Mouse (Mus musculus) MEL (cell line): ENCODE measurements around the gene Kank1. TPM values are rescaled to one million over a fixed set of nuclear protein-coding genes. Genes with fewer than 3 reads are reported as not detected.

Experiments used
- DNase-seq: peaks from one replicate; pipeline ENCODE4 v3.0.0; 2011; ENCODE audit warnings: low read depth, low spot score
- H3K27ac ChIP-seq: 2 replicates; pipeline ENCODE4 v1.5.1; 2012; ENCODE audit warnings: low read depth, mild to moderate bottlenecking, control low read depth, low read length, moderate library complexity; ENCODE audit not compliant: control insufficient read depth
- H3K27me3 ChIP-seq, 2 experiments: fragments of 150-350 bp in 1 of 2; sonication (generic) in 1 of 2; 2 replicates each; pipeline ENCODE4 v1.6.1; 2012; ENCODE audit warnings: low read length in 2 of 2, mild to moderate bottlenecking in 2 of 2, improper control_type of control experiment in 1 of 2, moderate library complexity in 1 of 2; ENCODE audit not compliant: insufficient read depth in 2 of 2, control insufficient read depth in 1 of 2
- H3K36me3 ChIP-seq, 2 experiments: 2 replicates each; pipeline ENCODE4 v1.6.1; 2012 to 2014; ENCODE audit warnings: low read length in 2 of 2, improper control_type of control experiment in 1 of 2, inconsistent platforms in 1 of 2, mild to moderate bottlenecking in 1 of 2; ENCODE audit not compliant: insufficient read depth in 2 of 2, control insufficient read depth in 1 of 2
- H3K4me1 ChIP-seq, 2 experiments: fragments of 150-350 bp in 1 of 2; sonication (generic) in 1 of 2; 2 replicates each; pipeline ENCODE4 v1.6.1; 2012; ENCODE audit warnings: low read length in 2 of 2, improper control_type of control experiment in 1 of 2, mild to moderate bottlenecking in 1 of 2; ENCODE audit not compliant: insufficient read depth in 2 of 2, control insufficient read depth in 1 of 2
- H3K4me3 ChIP-seq, 2 experiments: fragments of 150-350 bp in 1 of 2; sonication (generic) in 1 of 2; 2 replicates each; pipeline ENCODE4 v1.5.1; 2012; ENCODE audit warnings: low read depth in 2 of 2, low read length in 2 of 2, mild to moderate bottlenecking in 2 of 2, moderate library complexity in 2 of 2, control low read depth in 1 of 2, improper control_type of control experiment in 1 of 2; ENCODE audit not compliant: control insufficient read depth in 1 of 2, insufficient read depth in 1 of 2
- H3K79me2 ChIP-seq: 2 replicates; pipeline ENCODE4 v1.6.1; 2012; ENCODE audit warnings: mild to moderate bottlenecking, low read length, moderate library complexity; ENCODE audit not compliant: control insufficient read depth, poor library complexity, insufficient read depth
- H3K9ac ChIP-seq: 2 replicates; pipeline ENCODE4 v1.6.1; 2012; ENCODE audit warnings: low read depth, mild to moderate bottlenecking, control low read depth, low read length, moderate library complexity; ENCODE audit not compliant: control insufficient read depth, poor library complexity, severe bottlenecking
- H3K9me3 ChIP-seq: fragments of 150-350 bp; sonication (generic); replicated peaks from 2 replicates; pipeline ENCODE4 v1.6.1; 2012; ENCODE audit warnings: mild to moderate bottlenecking, low read length, improper control_type of control experiment, moderate library complexity; ENCODE audit not compliant: insufficient read depth
- BHLHE40 ChIP-seq: IDR thresholded peaks from 2 replicates; pipeline ENCODE4 v1.6.1; 2012; ENCODE audit warnings: low read depth, mild to moderate bottlenecking, inconsistent platforms, low read length, improper control_type of control experiment, borderline replicate concordance
- CTCF ChIP-seq, 3 experiments: IDR thresholded peaks in 2 of 3; conservative IDR thresholded peaks in 1 of 3; 2 replicates each; pipeline ENCODE4 v1.5.1; 2011 to 2012; ENCODE audit warnings: low read length in 3 of 3, low read depth in 2 of 3, mild to moderate bottlenecking in 2 of 3, improper control_type of control experiment in 1 of 3, inconsistent platforms in 1 of 3, mixed read lengths in 1 of 3, moderate library complexity in 1 of 3; ENCODE audit not compliant: control insufficient read depth in 1 of 3, insufficient read depth in 1 of 3, poor library complexity in 1 of 3, severe bottlenecking in 1 of 3
- ELF1 ChIP-seq: IDR thresholded peaks from 2 replicates; pipeline ENCODE4 v1.6.1; 2014; ENCODE audit warnings: low read depth, mild to moderate bottlenecking, inconsistent platforms, low read length, improper control_type of control experiment, moderate library complexity
- HCFC1 ChIP-seq: IDR thresholded peaks from 2 replicates; pipeline ENCODE4 v1.6.1; 2012; ENCODE audit warnings: low read depth, mild to moderate bottlenecking, inconsistent platforms, low read length, improper control_type of control experiment, moderate library complexity
- KAT2A ChIP-seq: conservative IDR thresholded peaks from 2 replicates; pipeline ENCODE4 v1.6.1; 2012; ENCODE audit warnings: low read depth, low read length, improper control_type of control experiment, inconsistent platforms
- MAFK ChIP-seq: IDR thresholded peaks from 2 replicates; pipeline ENCODE4 v1.6.1; 2011; ENCODE audit warnings: low read depth, mild to moderate bottlenecking, low read length, improper control_type of control experiment, borderline replicate concordance
- MAZ ChIP-seq: IDR thresholded peaks from 2 replicates; pipeline ENCODE4 v1.6.1; 2012; ENCODE audit warnings: low read depth, mild to moderate bottlenecking, inconsistent platforms, low read length, improper control_type of control experiment
- MXI1 ChIP-seq: IDR thresholded peaks from 2 replicates; pipeline ENCODE4 v1.6.1; 2011; ENCODE audit warnings: mild to moderate bottlenecking, low read depth, low read length, improper control_type of control experiment
- NELFE ChIP-seq: IDR thresholded peaks from 2 replicates; pipeline ENCODE4 v1.6.1; 2011; ENCODE audit warnings: low read depth, low read length, improper control_type of control experiment
- NRF1 ChIP-seq: IDR thresholded peaks from 2 replicates; pipeline ENCODE4 v1.6.1; 2014; ENCODE audit warnings: low read depth, mild to moderate bottlenecking, inconsistent platforms, low read length, improper control_type of control experiment, moderate library complexity; ENCODE audit not compliant: poor library complexity, insufficient read depth, severe bottlenecking
- POLR2A ChIP-seq, 2 experiments: IDR thresholded peaks; 2 replicates each; pipeline ENCODE4 v1.6.1; 2011 to 2012; ENCODE audit warnings: low read length in 2 of 2, mild to moderate bottlenecking in 2 of 2, control low read depth in 1 of 2, improper control_type of control experiment in 1 of 2, low read depth in 1 of 2, moderate library complexity in 1 of 2; ENCODE audit not compliant: control insufficient read depth in 1 of 2, insufficient read depth in 1 of 2, poor library complexity in 1 of 2
- RAD21 ChIP-seq: IDR thresholded peaks from 2 replicates; pipeline ENCODE4 v1.6.1; 2011; ENCODE audit warnings: mild to moderate bottlenecking, low read depth, low read length, improper control_type of control experiment
- SMC3 ChIP-seq: IDR thresholded peaks from 2 replicates; pipeline ENCODE4 v1.6.1; 2011; ENCODE audit warnings: low read depth, low read length, improper control_type of control experiment
- USF2 ChIP-seq, 2 experiments: IDR thresholded peaks; 2 replicates each; pipeline ENCODE4 v1.6.1; 2011 to 2012; ENCODE audit warnings: improper control_type of control experiment in 2 of 2, low read length in 2 of 2, borderline replicate concordance in 1 of 2, inconsistent platforms in 1 of 2, low read depth in 1 of 2, mild to moderate bottlenecking in 1 of 2; ENCODE audit not compliant: insufficient read depth in 1 of 2
- ZC3H11A ChIP-seq: IDR thresholded peaks from 2 replicates; pipeline ENCODE4 v1.6.1; 2012; ENCODE audit warnings: low read depth, mild to moderate bottlenecking, inconsistent platforms, low read length, improper control_type of control experiment
- ZKSCAN1 ChIP-seq: IDR thresholded peaks from 2 replicates; pipeline ENCODE4 v1.6.1; 2012; ENCODE audit warnings: low read depth, mild to moderate bottlenecking, inconsistent platforms, low read length, improper control_type of control experiment, moderate library complexity
- ZNF384 ChIP-seq: IDR thresholded peaks from 2 replicates; pipeline ENCODE4 v1.6.1; 2012; ENCODE audit warnings: low read depth, mild to moderate bottlenecking, inconsistent platforms, low read length, improper control_type of control experiment
- polyA plus RNA-seq, 2 experiments: library from polyadenylated mRNA; stranded (reverse) in 1 of 2; unstranded in 1 of 2; fragments of >175 nt in 1 of 2; fragments of >200 nt in 1 of 2; gene quantifications; 2 replicates each; pipeline versions ENCODE4 v1.2.1 to v1.2.4; 2012; ENCODE audit warnings: low replicate concordance in 2 of 2, low read depth in 1 of 2; ENCODE audit not compliant: insufficient read length in 2 of 2, insufficient read depth in 1 of 2, missing spikeins in 1 of 2
- total RNA-seq: library from RNA; depleted of rRNA; stranded (reverse); fragments of 300-350 nt; gene quantifications from 2 replicates; pipeline ENCODE4 v1.2.3, GENCODE M21; 2012

Kank1 gene
- total and polyA plus RNA-seq, 3 experiments = not detected

GRCm38 (mm10) chr19:25440736-25441135 lies 204.0 kb downstream of the Kank1 start:
- Histone ChIP-seq H3K4me3 (no peak overlapping the region), H3K79me2 (no peaks in the 10 kb centered on the region), H3K36me3 (no peaks in the 10 kb centered on the region), H3K4me1 (no peaks in the 10 kb centered on the region), H3K27me3 (no peaks in the 10 kb centered on the region), H3K9me3 (no peaks in the 10 kb centered on the region), H3K27ac (no peak overlapping the region), H3K9ac (no peak overlapping the region)
- TF ChIP-seq MAZ (no peak), MAFK (no peak), NRF1 (no peak), CTCF (IDR thresholded peaks at IDR 0.05 in 2 of 3, conservative IDR thresholded peaks at IDR 0.05 in 1 of 3; ENCODE audit: control insufficient read depth in 1 of 3, insufficient read depth in 1 of 3, low read depth in 2 of 3, low read length in 3 of 3, poor library complexity in 1 of 3, severe bottlenecking in 1 of 3) (no peak), NELFE (no peak), RAD21 (no peak), POLR2A (IDR thresholded peaks at IDR 0.05; ENCODE audit: control insufficient read depth in 1 of 2, insufficient read depth in 1 of 2, low read depth in 1 of 2, low read length in 2 of 2, poor library complexity in 1 of 2) (no peak), MXI1 (no peak), ZKSCAN1 (no peak), SMC3 (no peak), HCFC1 (no peak), KAT2A (no peak), USF2 (IDR thresholded peaks at IDR 0.05; ENCODE audit: borderline replicate concordance in 1 of 2, insufficient read depth in 1 of 2, low read depth in 1 of 2, low read length in 2 of 2) (no peak), ELF1 (no peak), BHLHE40 (no peak), ZNF384 (no peak)
- DNase-seq = no peak

- peak; percentile 67 for DNase-seq
- H3K27ac ChIP-seq = no peak overlapping the region
- no peaks in the 10 kb centered on the region for H3K79me2 ChIP-seq
- H3K4me3 ChIP-seq = no peak overlapping the region
- H3K9ac ChIP-seq = no peak overlapping the region
- peak; percentile 46; the same call in 1 of the 2 replicates for TF ChIP-seq ZNF384
- TF ChIP-seq ZKSCAN1 = no peak
- peak; percentile 75 to 80 (median 78) for TF ChIP-seq CTCF (IDR thresholded peaks at IDR 0.05 in 2 of 3, conservative IDR thresholded peaks at IDR 0.05 in 1 of 3; ENCODE audit: control insufficient read depth in 1 of 3, insufficient read depth in 1 of 3, low read depth in 2 of 3, low read length in 3 of 3, poor library complexity in 1 of 3, severe bottlenecking in 1 of 3)
- TF ChIP-seq RAD21 = peak; percentile 74
- peak; percentile 58 for TF ChIP-seq ZC3H11A
- TF ChIP-seq SMC3 = peak; percentile 78
- H3K4me1 ChIP-seq = no peaks in the 10 kb centered on the region
- no peaks in the 10 kb centered on the region for H3K36me3 ChIP-seq
- no peaks in the 10 kb centered on the region for H3K9me3 ChIP-seq
- no peaks in the 10 kb centered on the region; a peak in 1 of 4 replicates for H3K27me3 ChIP-seq
These were observed 208.3 kb downstream of the Kank1 start for GRCm38 (mm10) chr19:25445054-25445453.
